Mouse (Mus musculus): ENCODE measurements at regions not wholly inside any gene's neighbourhood (a gene's known extent, or its start where the extent isn't known, plus 50 kb on each side); places are given as distances from the start of the nearest gene placed in this dataset.

DNA sequence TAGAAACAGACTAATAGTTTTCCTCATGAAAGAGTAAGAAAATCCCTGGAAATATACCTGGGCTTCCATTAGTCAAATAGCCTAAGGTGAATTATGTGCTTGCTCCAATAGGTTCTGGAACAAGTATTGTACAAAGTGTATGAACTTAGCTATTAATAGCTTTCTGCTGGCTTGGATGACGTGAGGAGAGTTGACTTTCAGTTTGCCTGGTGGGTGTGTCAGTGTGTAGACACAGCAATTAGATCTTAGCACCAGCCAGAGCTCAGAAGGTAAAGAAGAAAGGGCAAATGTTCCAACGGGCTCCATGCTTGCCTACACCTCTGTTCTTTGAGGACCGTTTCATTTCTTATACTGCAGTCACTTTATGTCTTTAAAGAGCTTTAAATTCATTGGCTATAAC, 654.8 kb upstream of the Mef2c start:
- no peak for TF ChIP-seq POLR2A (IDR thresholded peaks at IDR 0.05; ENCODE audit: low read depth, low read length)
- TF ChIP-seq CTCF (IDR thresholded peaks at IDR 0.05; ENCODE audit: extremely low read depth, insufficient read depth, insufficient read length, insufficient replicate concordance), result no peak

All from spleen, adult 2 months (tissue).